Mouse (Mus musculus) hindbrain, postnatal 0 days (tissue): ENCODE measurements around the gene Brd7. TPM values are rescaled to one million over a fixed set of nuclear protein-coding genes. Genes with fewer than 3 reads are reported as not detected.
A peak's percentile ranks its signal among the peaks of the same experiment; 100 is the strongest.

Source experiments
- ATAC-seq: fragments of 200-750 bp; cut with Nextera tagmentation; 2 replicates; pipeline ENCODE4 v1.8.0; 2017; ENCODE audit warnings: mild to moderate bottlenecking, moderate TSS enrichment, moderate library complexity
- DNase-seq: peaks from one replicate; pipeline ENCODE4 v3.0.0-alpha.2; 2015; ENCODE audit warnings: low spot score
- H3K27ac ChIP-seq: fragments of 300-500 bp; sonication (generic); 2 replicates; pipeline ENCODE4 v1.5.1; 2014; ENCODE audit warnings: mild to moderate bottlenecking
- H3K27me3 ChIP-seq: fragments of 300-500 bp; sonication (generic); 2 replicates; pipeline ENCODE4 v1.6.1; 2014; ENCODE audit warnings: low read length, mixed read lengths; ENCODE audit not compliant: insufficient read depth
- H3K36me3 ChIP-seq: fragments of 300-500 bp; sonication (generic); 2 replicates; pipeline ENCODE4 v1.6.1; 2014; ENCODE audit warnings: low read length, mixed read lengths; ENCODE audit not compliant: insufficient read depth
- H3K4me1 ChIP-seq: fragments of 300-500 bp; sonication (generic); 2 replicates; pipeline ENCODE4 v1.6.1; 2014; ENCODE audit warnings: antibody characterized with exemption, low read length, mixed read lengths; ENCODE audit not compliant: insufficient read depth
- H3K4me2 ChIP-seq: fragments of 300-500 bp; sonication (generic); 2 replicates; pipeline ENCODE4 v1.6.1; 2014; ENCODE audit warnings: low read depth, mild to moderate bottlenecking, low read length, moderate library complexity, mixed read lengths
- H3K4me3 ChIP-seq: fragments of 300-500 bp; sonication (generic); 2 replicates; pipeline ENCODE4 v1.5.1; 2014; ENCODE audit warnings: low read length
- H3K9ac ChIP-seq: fragments of 300-500 bp; sonication (generic); replicated peaks from 2 replicates; pipeline ENCODE4 v1.6.1; 2014; ENCODE audit warnings: mild to moderate bottlenecking, low read length, moderate library complexity, mixed read lengths
- H3K9me3 ChIP-seq: fragments of 300-500 bp; sonication (generic); 2 replicates; pipeline ENCODE4 v1.6.1; 2016; ENCODE audit warnings: low read length, mixed read lengths
- CTCF ChIP-seq: IDR thresholded peaks from 2 replicates; pipeline ENCODE4 v1.5.1; 2016; ENCODE audit warnings: antibody characterized with exemption, control low read depth, low read depth
- WGBS: fragments of 180-500 bp; shearing (Covaris S2); extraction: QIAGEN DNeasy Blood & Tissue Kit; methylation state at CpG from one replicate; pipeline ENCODE4 v1.1.7; 2014; 5-methylcytosine and 5-hydroxymethylcytosine counted together
- polyA plus RNA-seq: library from polyadenylated mRNA; unstranded; fragments of >200 nt; fragmentation: Nextera tagmentation; extraction: Ambion mirVana; gene quantifications from 2 replicates; pipeline ENCODE4 v1.2.1, GENCODE M21; 2015
- total RNA-seq: library from RNA; depleted of rRNA; stranded (reverse); fragments of >200 nt; gene quantifications from 2 replicates; pipeline ENCODE4 v1.2.3, GENCODE M21; 2014; rRNA removed

The Brd7 gene
- 12.6 and 15.5 TPM in 2 replicates for total RNA-seq
- polyA plus RNA-seq, result 57.8 and 65.5 TPM in 2 replicates

DNA sequence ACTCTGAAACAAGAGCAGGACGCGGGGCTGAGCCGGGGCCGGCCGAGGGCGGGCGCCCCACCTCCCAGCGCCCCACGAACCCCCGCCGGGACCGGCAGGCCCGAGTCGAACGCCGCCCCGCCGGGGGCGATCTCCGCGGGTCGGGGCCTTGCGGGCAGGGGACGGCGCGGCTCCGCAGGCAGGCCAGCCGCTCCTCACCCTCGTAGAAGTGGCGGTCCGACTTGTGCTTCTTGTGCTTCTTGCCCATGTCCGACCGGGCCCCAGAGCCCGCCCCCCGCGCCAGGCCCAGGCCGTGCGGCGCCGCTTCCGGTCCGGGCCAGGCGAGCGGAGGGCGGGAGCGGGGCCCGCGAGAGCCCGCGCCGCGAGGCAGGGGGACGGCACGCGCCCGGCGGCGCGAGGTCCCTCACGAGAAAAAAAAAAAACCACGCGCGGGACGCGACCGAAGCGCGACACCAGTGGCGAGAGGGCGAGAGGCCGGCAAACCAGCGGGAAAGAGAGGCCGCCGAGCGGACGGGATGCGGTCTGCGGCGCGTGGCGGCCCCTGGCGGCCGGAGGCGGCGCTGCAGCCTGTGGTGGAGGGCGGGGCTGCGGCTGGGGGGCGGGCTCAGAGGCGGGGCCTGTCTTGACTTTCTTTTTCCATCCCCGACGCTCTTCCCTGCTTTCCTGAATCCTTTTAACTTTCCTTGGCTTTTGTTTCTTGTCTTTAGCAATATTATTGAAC, at the start of gene Brd7:
Gene Brd7 (minus strand): TSS at position 487 of the 721 bp plus-strand sequence.
- DNase-seq (peak; percentile 89), ATAC-seq (peak; percentile 91)
- Histone ChIP-seq H3K4me1 (0 out of 2 replicates have a peak, but pooled peaks cover 8% of the 10 kb centered on the region), H3K9ac (peak within 1 kb of the TSS; percentile 90), H3K36me3 (0 out of 2 replicates have a peak, but pooled peaks cover 4% of the 10 kb centered on the region), H3K27me3 (no peaks in the 10 kb centered on the region), H3K27ac (peak within 1 kb of the TSS; percentile 86), H3K4me3 (peak within 1 kb of the TSS; percentile 98), H3K4me2 (peak within 1 kb of the TSS; percentile 95), H3K9me3 (no peaks in the 10 kb centered on the region)
- 1% methylated on average over 82 of the region's 91 CpGs for whole genome bisulfite sequencing
- peak; percentile 50 for TF ChIP-seq CTCF

DNA sequence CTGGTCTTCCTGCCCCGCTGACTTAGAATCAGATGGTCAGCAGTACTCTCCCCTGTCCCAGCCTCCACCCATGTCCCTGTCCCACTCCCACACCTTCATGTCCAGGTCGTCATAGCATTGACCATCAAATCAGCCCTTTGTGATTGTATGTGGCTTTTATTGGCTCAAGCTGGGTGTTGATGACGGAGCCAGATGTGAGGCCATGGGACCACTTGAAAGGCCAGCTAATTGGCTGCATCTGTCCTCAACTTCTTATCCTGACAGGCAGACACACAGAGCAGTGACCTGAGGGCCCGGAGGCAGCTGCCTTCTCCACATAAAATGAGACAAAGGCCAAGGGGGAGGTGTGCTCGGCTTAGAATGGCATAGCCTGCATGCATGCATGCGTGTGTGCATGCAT, 49.5 kb upstream of the Brd7 start:
- no peak for TF ChIP-seq CTCF
- no peak overlapping the region for H3K4me3 ChIP-seq
- no peak overlapping the region for H3K9ac ChIP-seq
- ATAC-seq, result no peak
- no peak overlapping the region for H3K4me2 ChIP-seq
- no peaks in the 10 kb centered on the region for H3K4me1 ChIP-seq
- WGBS, result 77% methylated on average over 6 of the region's 6 CpGs
- DNase-seq, result no peak
- peaks cover under 1% of the 10 kb centered on the region; the same call in 1 of the 2 replicates for H3K9me3 ChIP-seq
- no peaks in the 10 kb centered on the region for H3K36me3 ChIP-seq
- H3K27ac ChIP-seq, result no peak overlapping the region
- H3K27me3 ChIP-seq, result no peaks in the 10 kb centered on the region

DNA sequence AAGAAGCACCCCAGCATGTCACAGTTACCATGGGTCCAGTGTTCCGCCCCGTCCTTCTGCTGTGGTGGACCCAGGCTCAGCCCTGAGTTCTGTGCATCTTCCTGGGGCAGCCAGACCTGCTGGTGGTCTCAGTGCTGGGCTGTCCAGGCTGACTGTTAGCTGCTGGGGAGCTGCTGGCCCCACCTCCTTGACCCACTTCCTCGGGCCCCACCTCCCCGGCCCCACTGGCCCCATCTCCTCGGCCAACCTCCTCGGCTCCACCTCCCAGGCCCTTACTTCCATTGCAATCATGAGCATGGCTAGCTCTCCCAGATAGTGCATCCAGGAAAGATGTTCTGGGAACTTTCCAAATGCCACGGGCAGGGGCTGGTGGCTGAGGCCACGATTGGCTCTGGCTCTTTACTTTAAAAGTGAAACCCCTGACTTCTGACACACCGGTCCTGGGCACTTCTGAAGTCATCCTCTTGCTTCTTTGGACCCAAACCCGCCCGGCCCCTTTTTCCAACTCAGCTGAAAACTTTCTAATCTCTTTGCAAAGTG, 47.5 kb upstream of the Brd7 start:
- H3K4me2 ChIP-seq, result no peak overlapping the region
- peak; percentile 35; the same call in 1 of the 2 replicates for ATAC-seq
- H3K27me3 ChIP-seq, result no peaks in the 10 kb centered on the region
- no peak for DNase-seq
- H3K4me3 ChIP-seq, result no peak overlapping the region
- no peaks in the 10 kb centered on the region for H3K4me1 ChIP-seq
- 64% methylated on average over 11 of the region's 11 CpGs for WGBS
- peaks cover 3% of the 10 kb centered on the region; the same call in 1 of the 2 replicates for H3K9me3 ChIP-seq
- no peak overlapping the region for H3K27ac ChIP-seq
- TF ChIP-seq CTCF, result no peak
- H3K9ac ChIP-seq, result no peak overlapping the region
- H3K36me3 ChIP-seq, result no peaks in the 10 kb centered on the region

DNA sequence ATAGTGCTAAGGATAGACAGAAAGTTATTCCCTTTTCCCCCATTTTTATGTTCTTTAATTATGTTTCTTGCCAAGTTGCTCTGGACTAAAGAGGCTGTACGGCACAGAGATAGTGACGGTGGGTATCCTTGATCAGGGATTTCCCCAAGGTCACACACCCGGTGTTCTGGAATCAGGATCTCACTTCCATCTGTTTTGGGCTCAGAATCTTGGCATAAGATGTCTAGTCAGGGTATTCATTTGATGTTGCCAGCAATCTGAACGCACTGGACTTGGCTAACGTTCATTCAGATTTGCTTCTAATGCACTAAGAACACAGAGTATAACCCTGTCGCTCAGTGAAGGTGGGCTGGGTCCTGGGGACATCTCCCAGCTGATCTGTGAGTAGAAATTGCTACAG, 45.7 kb upstream of the Brd7 start:
- H3K4me3 ChIP-seq, result no peak overlapping the region
- no peak for ATAC-seq
- H3K4me1 ChIP-seq, result no peaks in the 10 kb centered on the region
- H3K27ac ChIP-seq, result no peak overlapping the region
- no peaks in the 10 kb centered on the region for H3K36me3 ChIP-seq
- peaks cover 3% of the 10 kb centered on the region; the same call in 1 of the 2 replicates for H3K9me3 ChIP-seq
- no peak for DNase-seq
- H3K27me3 ChIP-seq, result no peaks in the 10 kb centered on the region
- H3K9ac ChIP-seq, result no peak overlapping the region
- no peak for TF ChIP-seq CTCF
- WGBS, result 76% methylated on average over 6 of the region's 6 CpGs
- H3K4me2 ChIP-seq, result no peak overlapping the region

DNA sequence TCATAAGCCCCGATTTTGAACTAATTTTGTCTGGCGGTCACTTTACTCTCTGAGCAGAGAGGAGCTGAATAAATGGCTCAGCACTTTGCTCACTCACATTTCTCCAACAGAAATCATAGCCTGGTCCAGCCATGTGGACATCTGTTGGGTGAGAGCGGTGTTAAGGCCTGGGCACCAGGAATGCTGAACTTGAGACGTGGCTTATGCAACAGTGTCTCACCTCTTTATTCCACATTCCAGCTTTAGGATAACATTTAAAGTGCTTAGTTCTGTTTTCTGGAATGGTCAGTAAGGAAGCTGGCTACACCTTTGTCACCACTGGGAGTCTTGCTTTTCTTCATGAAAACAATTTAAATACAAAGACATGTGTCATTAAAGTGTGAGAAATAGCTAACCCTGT, 36.1 kb upstream of the Brd7 start:
- no peaks in the 10 kb centered on the region for H3K4me1 ChIP-seq
- no peaks in the 10 kb centered on the region for H3K9me3 ChIP-seq
- no peak overlapping the region for H3K27ac ChIP-seq
- no peak overlapping the region for H3K4me3 ChIP-seq
- H3K27me3 ChIP-seq, result no peaks in the 10 kb centered on the region
- no peak for TF ChIP-seq CTCF
- DNase-seq (no peak), ATAC-seq (no peak)
- WGBS, result 88% methylated on average over 4 of the region's 4 CpGs
- no peak overlapping the region for H3K9ac ChIP-seq
- H3K36me3 ChIP-seq, result no peaks in the 10 kb centered on the region
- no peak overlapping the region for H3K4me2 ChIP-seq

GRCm38 (mm10) chr8:88393298-88393697, 31.3 kb upstream of the Brd7 start:
- Histone ChIP-seq H3K9me3 (no peaks in the 10 kb centered on the region), H3K36me3 (no peaks in the 10 kb centered on the region), H3K9ac (no peak overlapping the region), H3K4me1 (no peaks in the 10 kb centered on the region), H3K27ac (no peak overlapping the region), H3K27me3 (no peaks in the 10 kb centered on the region), H3K4me3 (no peak overlapping the region), H3K4me2 (no peak overlapping the region)
- no peak for DNase-seq
- TF ChIP-seq CTCF, result no peak
- 94% methylated on average over 3 of the region's 3 CpGs for WGBS
- ATAC-seq, result no peak

- no peak overlapping the region for H3K9ac ChIP-seq
- H3K27ac ChIP-seq, result no peak overlapping the region
- H3K4me2 ChIP-seq, result no peak overlapping the region
- H3K4me1 ChIP-seq, result no peaks in the 10 kb centered on the region
- no peaks in the 10 kb centered on the region for H3K27me3 ChIP-seq
- DNase-seq (no peak), ATAC-seq (no peak)
- H3K4me3 ChIP-seq, result no peak overlapping the region
- peak; percentile 40; the same call in 1 of the 2 replicates for TF ChIP-seq CTCF
- no peaks in the 10 kb centered on the region for H3K36me3 ChIP-seq
- 90% methylated on average over 1 of the region's 1 CpGs for WGBS
- no peaks in the 10 kb centered on the region for H3K9me3 ChIP-seq
Measured at GRCm38 (mm10) chr8:88390749-88391148, 28.8 kb upstream of the Brd7 start.
